Mouse (Mus musculus) brain, adult 2 months (tissue): ENCODE results near the gene Hist1h3a.
"Not testable (repeated sequence)": the region's sequence is repeated elsewhere in the genome, so short reads cannot be mapped to it uniquely, and the experiment has no call there.

Source experiments
- DNase-seq: peaks from one replicate; pipeline ENCODE4 v3.0.0; 2011; ENCODE audit warnings: low read depth, low spot score

Hist1h3a gene

DNA sequence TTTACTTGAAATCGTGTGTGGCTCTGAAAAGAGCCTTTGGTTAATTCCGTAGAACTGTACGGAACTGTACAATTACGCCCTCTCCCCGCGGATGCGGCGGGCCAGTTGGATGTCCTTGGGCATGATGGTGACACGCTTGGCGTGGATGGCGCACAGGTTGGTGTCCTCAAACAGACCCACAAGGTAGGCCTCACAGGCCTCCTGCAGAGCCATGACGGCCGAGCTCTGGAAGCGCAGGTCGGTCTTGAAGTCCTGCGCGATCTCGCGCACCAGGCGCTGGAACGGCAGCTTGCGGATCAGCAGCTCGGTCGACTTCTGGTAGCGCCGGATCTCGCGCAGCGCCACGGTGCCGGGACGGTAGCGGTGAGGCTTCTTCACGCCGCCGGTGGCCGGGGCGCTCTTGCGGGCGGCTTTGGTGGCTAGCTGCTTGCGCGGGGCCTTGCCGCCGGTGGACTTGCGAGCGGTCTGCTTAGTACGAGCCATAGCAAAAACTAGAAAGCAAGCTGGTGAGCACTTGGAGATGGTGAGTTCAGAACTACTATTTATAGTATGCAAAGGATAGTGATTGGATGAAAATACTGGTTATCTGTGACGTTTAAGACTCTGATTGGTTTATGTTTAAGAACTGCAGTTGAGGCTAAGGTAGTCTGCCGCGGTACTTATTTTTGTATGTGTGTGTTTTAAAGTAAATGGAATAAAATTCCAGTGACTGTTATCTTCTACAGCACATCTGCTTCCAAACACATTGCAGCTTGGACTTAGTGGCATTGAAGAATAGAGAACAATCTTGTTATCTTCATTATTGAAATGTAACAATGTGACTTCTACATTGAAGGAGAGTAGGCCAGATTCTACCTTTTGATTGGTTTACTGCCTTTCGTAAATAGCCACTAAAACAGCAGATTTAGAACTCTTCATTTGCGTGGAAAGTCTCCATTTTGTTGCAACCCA is at the start of gene Hist1h3a:
Gene Hist1h3a, minus strand, starts transcription at position 516 of the 951 bp plus-strand sequence.
- peak; percentile 95 for DNase-seq

DNA sequence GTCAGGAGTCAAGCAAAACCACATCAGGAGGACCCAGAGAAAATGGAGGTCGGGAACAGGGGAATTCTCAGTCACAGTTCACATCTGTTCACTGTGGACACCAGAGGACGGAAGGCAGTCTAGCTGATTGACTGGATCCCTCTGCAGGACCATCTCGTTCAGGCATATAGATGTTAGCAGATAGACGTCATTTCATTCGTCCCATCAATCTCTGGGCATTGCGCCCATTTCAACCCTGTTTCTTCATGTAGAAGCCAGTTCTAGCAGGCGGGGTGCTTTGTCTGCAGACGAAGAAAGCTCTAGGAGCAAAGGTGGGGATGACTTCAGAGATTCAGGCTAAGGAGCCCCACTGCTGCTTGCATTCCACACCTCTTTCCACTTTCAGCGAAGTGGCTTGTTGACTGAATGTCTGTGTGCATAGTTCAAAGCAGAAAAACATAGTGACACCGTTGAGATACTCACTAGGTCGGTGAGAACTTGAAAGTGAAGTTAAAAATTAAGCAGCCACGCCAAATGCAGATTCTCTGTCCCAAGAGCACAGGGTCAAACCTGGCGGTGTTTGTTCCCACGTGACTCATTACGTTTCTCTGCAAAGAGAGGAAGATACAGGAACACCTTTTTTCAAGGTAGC is 44.4 kb upstream of the Hist1h3a start, which contains the start of gene Slc17a2:
Gene Slc17a2, plus strand, starts transcription at position 572 of the 631 bp plus-strand sequence.
- DNase-seq = no peak

DNA sequence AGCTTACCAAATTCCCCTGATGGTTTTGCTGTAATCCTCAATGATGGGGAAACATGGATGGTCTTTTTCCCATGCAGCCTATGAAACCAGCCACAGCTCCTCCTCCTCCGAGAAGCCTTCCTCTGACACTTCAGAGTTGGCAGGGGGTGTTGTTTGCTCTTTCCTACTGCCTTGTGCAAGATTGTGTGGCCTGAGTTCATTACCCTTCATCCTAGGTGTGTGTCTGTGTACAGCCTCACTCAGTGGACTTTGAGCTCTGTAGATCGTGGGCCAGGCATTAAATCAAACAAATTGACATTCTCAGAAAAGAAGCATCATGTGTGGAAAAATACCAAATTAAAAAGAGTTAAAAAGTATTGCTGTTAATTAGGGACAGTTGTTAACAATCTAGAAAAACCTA is 42.3 kb upstream of the Hist1h3a start:
- DNase-seq = no peak

DNA sequence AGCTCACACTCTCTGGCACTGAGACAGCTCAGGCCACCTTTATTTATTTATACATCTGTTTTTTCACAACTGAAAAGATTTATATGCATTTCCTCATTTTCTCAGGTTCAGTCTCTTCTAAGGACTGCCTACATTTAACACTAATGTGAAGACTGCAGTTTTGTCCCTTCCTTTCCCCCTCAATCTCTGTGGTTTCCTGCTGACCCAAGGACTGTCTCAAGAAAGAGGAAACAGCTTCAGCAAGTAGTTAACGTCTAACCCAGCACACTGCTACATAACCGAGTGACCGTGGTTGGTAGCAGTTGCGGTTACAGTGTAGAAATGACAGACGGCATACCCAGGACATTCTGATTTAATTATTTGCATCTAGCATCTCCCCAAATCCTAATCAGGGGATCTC is 37.2 kb upstream of the Hist1h3a start:
- no peak for DNase-seq

DNA sequence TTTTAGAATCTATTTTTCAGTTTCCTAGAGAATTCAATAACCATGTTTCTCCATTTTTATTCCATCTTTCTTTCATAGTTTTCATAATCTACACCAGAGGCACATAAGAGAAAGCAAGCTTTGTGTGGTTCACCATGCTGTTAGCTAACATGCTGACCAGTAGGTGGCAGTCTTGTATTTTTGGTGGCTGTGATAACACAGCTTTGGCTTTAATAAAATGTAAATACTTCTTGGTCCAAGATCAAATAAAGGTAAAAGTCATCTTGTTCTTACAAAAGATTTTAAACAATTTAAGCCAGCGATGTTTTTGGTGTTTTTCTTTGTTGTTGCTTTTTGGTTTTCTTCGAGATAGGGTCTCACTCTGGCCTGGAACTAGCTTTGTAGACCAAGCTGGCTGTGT is 30.3 kb upstream of the Hist1h3a start:
- DNase-seq = peak; percentile 75

DNA sequence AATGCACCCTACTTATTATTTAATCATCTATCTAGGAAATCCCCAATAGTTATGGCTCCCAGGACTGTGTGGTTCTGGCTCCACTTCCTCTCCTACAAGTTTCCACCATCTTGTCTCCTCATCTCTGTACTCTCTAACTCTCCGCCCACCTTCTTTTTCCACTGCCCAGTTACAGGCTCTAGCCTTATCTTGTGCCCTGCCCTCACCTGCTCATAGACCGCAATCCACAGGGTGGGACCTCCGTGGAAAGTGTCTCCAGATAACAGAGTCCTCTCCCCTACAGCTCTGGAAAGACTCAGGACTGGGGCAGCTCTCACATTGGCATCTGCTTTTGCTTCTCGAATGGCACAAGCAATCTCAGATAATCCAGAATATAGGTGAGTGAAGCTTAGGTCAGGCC is 16.8 kb upstream of the Hist1h3a start:
- DNase-seq = no peak

DNA sequence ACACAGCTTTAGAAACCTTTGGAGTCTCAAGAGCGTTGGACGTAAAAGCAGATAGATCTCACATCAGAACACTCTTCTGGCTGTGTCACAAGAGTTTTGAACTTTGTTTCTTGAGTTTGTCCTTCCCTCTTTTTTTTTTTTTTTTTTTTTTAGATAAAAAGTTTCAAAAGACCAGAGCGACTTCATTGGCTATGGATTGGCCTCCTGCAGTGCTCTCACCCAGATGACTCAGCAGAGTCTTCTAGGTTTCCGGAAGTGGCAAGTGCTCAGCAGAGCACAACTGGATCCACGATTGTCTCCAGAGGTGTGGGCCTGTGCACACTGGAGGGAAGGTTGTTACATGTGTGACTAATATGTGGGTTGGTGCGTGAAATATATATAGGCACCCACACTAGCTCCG is 16.2 kb upstream of the Hist1h3a start:
- no peak for DNase-seq

DNA sequence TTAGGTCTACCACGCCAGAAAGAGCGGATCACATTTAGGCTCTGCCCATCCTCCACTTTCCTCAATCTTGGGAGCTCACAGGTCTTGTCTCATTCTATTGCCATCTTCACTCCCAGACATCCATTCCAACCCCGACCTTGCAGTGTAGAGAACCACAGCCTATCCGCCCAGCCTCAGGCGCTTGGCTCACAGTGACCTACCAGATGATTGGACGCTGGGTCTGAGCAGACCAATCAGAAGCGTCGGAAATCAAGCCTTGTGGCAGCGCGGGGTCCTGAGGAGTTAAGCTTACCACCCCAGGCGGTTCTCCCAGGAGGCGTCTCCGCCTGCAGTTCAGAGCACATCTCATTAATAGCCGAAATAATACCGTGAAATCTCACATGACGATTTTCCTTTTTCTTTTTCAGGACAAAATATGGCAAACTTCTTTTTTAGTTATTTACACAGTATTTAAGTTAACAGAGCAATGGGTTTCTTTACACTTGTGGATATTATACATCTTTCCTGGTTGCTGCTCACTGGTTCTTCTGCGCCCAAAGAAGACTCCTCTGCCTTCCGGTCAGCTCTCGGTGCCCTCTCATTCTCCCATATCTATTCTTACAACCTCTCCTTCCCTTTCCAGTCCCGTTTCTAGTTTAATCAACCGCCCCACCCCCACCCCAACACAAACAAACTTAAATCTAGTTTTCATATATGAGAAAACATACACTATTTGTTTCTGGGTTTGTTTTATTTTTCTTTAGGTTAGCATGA is 10.6 kb upstream of the Hist1h3a start:
- peak; percentile 73 for DNase-seq

DNA sequence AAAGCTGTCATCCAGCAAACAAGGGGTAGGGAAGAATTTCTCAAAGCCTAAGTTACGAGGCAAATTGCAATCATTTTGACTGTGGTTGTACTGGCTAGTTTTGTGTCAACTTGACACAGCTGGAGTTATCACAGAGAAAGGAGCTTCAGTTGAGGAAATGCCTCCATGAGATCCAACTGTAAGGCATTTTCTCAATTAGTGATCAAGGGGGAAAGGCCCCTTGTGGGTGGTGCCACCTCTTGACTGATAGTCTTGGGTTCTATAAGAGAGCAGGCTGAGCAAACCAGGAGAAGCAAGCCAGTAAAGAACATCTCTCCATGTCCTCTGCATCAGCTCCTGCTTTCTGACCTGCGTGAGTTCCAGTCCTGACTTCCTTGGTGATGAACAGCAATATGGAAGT is 7.4 kb upstream of the Hist1h3a start, which contains the start of gene Trim38:
Gene Trim38, plus strand, starts transcription at position 301 of the 400 bp plus-strand sequence.
- DNase-seq = not testable (repeated sequence)

DNA sequence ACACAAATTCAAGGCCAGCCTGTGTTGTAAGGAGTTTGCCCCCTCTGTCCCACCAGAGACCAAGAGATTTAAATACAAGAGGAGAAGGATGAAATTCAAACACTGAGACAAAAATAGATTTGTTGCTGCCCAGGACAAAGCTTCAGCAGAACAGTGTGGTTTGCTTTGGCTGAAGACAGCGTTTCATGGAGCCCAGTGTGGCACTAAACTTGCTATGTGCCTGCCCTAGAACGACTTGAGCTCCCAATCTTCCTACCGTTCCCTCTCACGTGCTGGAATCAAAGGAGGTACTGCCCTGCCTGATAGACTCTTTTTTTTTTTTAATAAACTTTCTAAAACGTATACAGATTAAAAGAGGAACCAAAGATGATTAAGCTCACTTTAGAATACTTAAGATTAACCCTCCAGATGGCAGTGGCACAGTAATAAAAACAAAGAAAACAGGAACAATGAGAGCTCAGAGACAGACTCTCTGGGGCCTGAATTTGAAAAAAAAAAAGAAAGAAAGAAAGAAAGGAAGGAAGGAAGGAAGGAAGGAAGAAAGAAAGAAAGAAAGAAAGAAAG is 6.7 kb upstream of the Hist1h3a start:
- DNase-seq = no peak

DNA sequence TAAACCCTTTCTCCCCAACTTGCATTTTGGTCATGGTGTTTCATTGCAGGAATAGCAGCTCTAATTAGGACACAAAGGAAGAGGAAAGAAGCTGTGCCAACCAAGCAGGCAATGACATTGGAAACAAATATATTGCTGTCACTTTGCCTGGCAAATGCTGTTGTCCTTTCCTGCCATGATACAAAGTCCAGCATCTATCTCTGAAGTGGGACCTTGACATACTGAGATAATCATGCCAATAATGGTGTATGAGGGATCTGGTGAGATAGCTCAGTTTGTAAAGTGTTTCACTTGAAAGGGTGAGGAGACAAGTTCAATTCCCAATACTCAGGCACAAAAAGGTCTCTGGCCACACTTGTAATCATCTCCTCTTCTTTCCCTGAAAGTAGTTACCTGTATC is 4.6 kb upstream of the Hist1h3a start:
- DNase-seq = no peak

DNA sequence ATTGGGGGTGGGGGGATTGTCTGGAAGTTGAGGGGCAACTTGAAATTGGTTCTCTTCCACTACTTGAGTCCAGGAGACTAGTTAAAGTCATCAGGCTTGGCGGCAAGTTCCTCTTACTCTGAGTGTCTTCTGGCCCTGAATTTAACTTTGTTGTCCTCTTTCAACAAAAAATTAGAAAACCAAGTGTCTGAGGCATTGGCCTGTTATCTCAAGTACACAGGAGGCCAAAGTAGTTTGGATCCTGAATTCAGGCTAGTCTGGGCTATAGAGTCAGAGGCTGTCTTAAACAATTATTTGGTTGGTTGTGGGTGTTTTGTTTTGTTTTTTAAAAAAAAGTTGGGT is 3.0 kb upstream of the Hist1h3a start:
- DNase-seq = no peak

DNA sequence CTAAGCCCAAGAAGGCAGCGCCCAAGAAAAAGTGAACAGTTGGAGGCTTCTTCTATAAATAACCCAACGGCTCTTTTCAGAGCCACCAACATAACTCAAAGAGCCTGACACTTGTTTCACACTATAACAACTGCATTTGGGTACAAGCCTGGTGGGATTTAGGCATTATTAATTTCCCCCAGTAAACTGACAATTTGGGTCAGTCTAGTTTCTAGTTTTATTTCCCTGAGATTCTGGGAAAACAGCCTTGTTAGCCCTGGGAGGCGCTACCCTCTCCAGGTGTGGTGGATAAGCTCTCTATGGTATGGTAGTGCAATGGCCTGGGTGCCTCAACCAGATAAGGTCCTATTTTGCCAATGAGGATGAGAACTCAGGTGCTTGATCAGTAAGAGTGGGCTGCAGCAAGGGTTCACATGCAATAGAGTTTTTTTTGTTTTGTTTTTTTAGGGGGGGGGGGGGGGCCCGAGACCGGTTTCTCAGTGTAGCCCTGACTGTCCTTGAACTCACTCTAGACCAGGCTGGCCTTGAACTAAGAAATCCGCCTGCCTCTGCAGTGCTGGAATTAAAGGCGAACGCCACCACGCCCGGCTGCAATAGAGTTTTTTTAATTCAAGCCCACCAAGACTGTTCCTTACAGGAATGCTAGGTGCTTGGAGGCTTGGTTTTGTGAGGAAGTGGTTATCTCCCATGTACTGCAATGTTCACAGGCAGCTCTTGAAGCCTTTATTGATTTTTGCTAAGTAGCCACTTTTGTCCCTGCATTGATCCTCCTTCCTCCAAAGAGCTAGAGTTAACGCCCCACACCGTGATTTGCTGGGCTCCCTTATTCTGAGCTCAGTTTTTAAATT is 2.4 kb upstream of the Hist1h3a start:
- DNase-seq = no peak

DNA sequence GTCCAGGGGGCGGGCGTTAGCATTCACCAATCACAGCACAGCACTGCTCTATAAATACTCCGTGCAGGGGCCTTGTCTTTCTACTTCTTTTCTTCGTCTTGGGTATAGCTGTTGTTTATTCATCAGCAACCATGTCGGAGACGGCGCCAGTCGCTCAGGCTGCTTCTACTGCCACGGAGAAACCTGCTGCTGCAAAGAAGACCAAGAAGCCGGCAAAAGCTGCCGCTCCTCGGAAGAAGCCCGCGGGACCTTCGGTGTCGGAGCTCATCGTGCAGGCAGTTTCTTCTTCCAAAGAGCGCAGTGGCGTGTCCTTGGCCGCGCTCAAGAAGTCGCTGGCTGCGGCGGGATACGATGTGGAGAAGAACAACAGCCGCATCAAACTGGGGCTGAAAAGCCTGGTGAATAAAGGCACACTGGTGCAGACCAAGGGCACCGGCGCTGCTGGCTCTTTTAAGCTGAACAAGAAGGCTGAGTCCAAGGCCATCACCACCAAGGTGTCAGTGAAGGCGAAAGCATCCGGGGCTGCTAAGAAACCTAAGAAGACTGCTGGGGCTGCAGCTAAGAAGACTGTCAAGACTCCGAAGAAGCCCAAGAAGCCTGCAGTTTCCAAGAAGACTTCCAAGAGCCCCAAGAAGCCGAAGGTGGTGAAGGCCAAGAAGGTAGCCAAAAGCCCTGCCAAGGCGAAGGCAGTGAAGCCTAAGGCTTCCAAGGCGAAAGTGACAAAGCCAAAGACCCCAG is 1.6 kb upstream of the Hist1h3a start, which contains the start of gene Hist1h1a:
Gene Hist1h1a, plus strand, starts transcription at position 81 of the 738 bp plus-strand sequence.
- peak; percentile 96 for DNase-seq

DNA sequence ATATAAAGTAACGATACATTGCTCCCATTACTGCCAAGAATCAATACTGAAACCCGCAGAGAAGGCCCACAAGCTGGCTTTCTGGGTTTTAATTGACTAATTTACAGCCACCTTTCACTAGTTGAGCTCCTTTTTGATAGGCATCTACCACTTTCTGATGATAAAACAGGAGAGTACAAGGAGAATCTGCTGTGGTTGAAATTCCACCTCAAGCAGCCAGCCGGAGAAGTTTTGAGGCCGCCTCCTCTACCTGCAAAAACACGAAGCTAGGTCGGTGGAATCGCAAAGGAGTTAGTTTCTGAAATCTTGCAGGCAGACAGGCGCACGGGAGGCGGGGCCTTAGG is 1.0 kb upstream of the Hist1h3a start:
- no peak for DNase-seq

DNA sequence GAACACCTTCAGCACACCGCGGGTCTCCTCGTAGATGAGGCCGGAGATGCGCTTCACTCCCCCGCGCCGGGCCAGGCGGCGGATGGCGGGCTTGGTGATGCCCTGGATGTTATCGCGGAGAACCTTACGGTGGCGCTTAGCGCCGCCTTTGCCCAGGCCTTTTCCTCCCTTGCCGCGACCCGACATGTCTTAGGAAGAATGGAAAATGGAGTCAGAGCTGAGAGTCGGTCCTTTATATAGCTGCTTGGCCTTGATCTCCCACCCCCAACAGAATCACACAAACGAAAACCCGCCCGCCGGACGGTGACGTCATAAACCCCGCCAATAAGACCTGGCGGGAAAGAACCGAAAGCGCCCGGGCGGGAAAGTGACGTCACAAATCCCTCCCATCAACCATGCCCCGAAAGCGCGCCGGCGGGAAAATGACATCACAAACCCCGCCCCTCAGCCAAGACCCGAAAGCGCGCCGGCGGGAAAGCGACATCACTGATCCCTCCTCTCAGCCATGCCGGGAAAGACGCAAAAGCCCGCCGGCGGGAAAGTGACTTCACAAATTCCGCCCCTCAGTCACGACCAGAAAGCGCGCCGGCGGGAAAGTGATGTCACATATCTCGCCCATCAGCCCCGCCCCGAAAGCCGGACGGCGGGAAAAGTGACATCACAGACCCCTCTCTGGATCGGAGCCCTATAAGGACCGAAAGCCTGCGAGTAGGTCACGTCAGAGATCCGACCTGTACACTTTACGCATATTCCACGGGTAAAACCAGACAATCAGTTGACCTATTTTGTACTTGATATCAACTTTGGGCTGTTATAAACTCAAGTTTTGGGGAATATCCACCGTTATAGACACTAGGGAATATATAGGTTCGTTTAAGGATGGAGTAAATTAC is 968 bp downstream of the Hist1h3a start, which contains the start of gene Hist1h4a:
Gene Hist1h4a, minus strand, starts transcription at position 259 of the 893 bp plus-strand sequence.
- peak; percentile 99 for DNase-seq

DNA sequence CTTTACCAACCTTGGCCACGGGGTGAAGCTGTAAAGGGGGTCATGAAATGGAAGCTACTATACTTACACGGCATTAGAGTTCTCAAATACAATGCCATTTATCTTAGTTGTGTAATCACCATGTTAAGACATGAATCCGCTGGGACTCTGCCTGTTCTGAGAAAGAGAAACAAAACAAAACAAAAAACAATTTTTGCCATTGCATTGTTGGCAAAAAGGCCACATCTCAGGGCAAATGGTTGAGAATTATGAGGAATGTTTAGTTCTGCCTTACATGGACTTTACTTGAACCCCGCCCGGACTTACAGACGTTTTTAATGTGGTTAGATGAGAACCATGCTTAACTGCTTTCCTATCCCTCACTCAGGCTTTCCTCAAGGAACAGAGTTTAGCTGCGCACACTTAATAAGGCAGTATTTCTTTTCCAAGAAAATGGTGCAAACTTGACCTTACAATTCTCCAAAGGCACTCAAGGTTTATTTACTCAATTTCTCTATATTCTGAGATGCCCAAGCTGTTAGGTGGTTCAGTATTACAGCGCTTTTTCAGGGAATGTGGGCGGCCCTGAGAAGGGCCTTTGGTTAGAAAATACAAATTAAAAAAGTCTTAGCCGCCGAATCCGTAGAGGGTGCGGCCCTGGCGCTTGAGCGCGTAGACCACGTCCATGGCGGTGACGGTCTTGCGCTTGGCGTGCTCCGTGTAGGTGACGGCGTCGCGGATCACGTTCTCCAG is 1.8 kb downstream of the Hist1h3a start:
- peak; percentile 22 for DNase-seq

DNA sequence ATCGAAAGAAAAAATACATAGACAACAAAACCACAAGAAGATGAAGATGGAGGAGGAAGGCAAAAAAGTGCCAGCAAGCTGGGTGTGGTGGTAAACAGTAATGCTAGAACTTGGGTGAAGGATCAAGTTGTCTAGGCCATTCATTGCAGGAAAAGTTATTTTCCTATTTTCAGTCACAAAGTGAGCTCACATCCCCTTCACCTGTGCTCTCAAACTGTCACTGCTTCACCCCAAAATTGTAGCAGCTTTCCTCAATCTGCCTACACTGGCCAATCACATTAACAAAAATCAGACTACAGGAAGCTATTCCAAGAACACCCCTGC is 2.3 kb downstream of the Hist1h3a start:
- no peak for DNase-seq
